Mouse (Mus musculus) heart, postnatal 0 days (tissue): Measurements from ENCODE around the gene Vsir.

Experiments
- CTCF ChIP-seq: IDR thresholded peaks from 2 replicates; pipeline ENCODE4 v1.5.1; 2016; ENCODE audit warnings: antibody characterized with exemption, control low read depth, low read depth
- EP300 ChIP-seq: IDR thresholded peaks from 2 replicates; pipeline ENCODE4 v1.6.1; 2016; ENCODE audit warnings: antibody characterized with exemption, low read depth

GRCm38 (mm10) chr10:60351248-60351647, 4.6 kb downstream of the Vsir start:
- no peak for TF ChIP-seq CTCF
- TF ChIP-seq EP300 = no peak
